Mouse (Mus musculus): ENCODE measurements at regions not wholly inside any gene's neighbourhood (a gene's known extent, or its start where the extent isn't known, plus 50 kb on each side); places are given as distances from the start of the nearest gene placed in this dataset.

DNA sequence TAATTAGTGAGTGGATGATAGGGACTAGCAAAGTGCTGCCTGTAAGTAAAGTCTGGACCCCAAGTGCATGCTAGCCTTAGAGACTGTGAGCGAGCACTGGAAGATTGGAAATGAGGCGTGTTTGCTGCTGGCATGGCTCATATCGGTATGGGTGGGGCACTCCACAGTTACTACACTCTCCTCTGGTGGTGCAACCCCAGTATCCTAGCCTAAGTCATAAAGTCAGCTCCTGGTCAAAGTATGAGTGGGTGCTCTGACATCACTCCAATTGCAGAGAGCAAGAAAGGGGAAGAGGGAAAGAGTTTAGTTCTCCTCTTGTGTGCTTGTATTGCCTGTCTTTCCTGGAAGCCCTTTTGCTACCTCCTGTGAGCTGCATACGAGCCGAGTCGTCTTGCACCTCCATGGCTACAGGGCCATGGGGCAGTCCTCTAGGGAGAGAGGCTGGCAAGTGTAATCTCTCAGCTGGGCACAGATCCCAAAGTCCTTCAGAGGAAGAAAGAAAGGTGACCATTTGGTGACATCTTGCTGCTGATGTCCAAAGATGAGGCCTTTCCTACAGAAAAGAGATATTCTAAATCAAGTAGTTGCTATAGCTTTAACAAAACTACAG, 281.2 kb upstream of the Id2 start:
- no peak for ATAC-seq

DNA sequence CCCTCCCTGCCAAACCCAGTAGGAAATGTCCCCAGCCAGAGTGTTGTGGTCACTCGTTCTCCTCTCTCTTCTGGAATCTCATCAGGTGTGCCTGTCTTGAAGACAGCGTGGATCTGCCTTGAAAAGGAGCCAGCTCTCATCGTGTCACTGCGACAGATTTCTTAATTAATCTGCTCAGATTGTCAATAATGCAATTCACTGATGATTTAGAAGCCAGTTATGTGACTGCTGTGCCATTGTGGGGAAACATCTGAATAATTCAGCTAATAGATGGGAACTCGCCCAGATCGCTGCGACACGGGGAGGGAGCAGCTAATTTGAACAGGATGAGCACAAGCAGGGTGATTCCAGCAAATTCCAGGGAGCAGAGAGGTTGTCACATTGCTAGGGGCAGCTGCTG, 279.5 kb upstream of the Id2 start:
- ATAC-seq, result no peak

DNA sequence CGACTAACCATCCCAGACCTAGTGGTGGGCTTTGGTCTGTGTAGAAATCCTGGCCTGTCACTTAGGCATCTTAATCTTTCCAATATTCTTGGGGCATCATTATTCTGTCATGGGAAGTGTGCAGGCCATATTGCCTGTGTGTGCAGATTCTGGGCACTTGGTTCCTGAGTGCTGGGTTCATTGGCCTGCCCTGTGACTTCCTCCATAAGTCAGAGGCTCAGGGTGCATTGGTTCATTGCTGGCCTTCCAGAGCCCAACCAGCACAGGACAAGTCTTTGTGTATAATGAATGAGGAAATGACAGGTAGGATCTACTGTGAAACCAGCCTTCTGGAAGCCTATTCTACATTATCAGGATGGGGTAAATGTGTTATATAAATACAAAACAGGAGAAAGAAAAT, 270.6 kb upstream of the Id2 start:
- ATAC-seq, result no peak

DNA sequence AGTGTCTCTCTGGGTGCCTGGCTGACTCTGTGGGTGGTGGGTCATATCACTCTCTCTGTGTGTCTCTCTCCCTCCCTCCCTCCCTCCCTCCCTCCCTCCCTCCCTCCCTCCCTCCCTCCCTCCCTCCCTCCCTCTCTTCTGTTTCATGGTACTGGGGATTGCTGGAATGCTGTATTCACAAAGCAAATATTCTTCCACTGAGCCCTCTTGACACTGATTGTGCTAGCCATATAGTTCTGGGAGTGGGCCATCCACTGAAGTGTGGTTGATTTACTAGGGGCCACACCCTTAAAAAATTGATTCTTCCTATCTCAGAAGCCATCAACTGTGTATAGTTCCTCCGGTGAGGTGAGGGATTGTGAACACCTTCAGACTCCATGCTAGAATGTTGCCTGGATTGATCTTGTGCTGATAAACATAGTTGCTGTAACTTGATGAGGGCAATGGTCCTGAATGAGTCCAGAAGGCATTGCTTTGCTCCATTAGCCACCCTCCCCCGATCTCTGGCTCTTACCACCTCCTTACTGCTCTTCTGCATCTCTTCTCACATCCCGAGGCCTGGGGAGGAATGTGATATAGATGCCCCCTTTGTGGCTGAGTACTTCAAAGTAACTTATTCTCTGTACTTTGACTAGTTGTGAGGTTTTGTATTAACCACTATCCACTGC, 268.8 kb upstream of the Id2 start:
- no peak for ATAC-seq

DNA sequence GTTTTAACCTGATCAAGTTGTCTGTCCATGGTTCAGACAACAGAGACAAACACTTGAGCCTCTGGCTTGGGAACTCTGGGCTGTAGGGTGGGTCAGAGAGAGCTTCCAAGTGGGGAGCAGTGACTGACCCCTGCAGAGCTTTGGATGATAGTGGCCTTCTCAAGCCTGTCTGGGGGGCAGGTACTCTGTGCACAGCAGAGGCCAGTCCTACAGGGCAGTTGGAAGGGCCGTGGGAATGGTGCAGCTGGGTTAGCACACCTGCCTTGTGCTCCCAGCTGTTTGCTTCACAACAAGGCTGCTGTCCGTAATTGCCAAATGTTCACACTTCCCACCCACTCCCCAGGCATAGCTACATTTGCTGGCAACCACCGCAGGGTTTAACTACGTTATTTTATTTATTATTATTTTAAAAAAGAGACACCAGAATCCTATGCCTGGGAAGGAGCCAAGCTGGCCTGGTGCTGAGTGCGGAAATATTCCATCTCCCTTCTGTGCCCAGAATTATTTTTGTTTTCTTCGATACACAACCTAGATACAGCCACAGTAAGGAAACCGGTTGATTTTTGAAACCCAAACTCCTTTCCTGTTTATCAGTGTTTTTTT, 268.1 kb upstream of the Id2 start:
- ATAC-seq, result no peak

DNA sequence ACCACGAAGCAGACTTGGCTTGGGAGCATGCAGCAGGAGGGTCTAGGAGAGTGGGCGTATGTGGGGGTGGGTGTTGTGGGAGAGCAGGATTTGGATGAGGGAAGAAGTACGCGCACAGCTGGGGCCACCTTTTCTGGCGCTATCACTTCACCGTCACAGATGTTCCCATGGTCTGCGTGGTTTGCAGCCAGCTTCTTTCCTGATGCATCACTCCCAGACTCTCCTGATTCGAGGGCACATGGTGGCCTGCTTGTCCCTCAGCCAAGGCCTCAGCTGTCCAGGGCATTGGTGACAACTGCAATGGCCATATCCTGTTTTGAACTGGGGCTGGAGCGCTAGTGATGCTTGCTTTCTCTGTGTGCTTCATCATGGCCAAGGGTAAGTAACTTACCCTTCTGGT, 266.9 kb upstream of the Id2 start:
- no peak for ATAC-seq

DNA sequence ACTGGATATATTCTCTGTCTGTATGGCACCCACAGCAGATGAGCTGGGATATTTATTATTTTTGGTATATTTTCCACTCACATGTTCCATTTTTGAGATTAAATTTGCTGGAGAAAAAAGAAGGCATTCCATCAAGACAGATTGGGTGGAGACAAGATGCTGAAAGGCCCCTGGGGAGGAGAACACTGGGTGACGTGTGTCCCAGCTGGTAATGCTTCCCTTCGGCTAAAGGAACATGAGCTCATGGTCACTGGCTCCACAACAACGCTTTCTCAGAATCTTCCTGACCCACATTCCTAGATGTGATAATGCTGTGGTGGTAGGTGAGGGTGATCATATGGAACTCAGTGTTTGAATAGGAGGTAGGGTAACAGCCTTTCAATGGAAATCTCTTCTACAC, 266.4 kb upstream of the Id2 start:
- no peak for ATAC-seq

DNA sequence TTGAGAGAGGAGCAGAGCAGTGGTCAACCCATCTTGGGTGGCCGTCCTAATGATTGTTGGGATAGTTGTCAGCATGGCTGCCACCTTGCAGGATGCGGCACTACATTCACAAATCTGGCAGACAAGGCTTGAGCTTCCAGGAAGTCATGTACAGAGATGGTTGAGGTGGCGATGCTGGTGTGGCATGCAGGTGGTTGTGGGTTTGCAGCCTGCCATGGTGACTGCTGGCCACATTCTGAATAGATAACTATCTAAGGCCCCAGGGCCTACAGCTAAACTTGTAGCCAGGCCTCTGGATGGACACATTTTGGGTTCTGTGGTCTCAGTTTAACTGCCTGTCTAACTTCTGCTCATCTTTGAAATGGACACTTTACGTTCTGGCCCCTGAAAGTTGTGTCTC, 265.8 kb upstream of the Id2 start:
- ATAC-seq, result no peak

DNA sequence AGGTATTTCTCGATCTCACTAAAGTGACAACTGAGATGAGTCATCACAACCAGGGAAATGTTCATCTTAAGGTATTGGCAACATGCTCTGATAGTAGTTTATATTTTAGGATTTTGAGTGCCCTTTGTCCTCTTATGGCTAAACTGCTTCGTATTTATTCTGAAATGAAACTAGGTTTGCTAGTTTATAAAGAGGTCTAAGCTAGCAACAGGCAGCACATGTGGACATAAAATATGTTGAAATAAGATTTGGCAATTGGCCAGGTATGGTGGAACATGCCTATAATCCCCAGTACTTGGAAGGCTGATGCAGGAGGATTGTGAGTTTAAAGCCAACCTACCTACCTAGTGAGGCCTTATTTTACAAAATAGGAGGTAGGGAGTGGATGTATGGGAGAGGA, 263.8 kb upstream of the Id2 start:
- ATAC-seq, result no peak

DNA sequence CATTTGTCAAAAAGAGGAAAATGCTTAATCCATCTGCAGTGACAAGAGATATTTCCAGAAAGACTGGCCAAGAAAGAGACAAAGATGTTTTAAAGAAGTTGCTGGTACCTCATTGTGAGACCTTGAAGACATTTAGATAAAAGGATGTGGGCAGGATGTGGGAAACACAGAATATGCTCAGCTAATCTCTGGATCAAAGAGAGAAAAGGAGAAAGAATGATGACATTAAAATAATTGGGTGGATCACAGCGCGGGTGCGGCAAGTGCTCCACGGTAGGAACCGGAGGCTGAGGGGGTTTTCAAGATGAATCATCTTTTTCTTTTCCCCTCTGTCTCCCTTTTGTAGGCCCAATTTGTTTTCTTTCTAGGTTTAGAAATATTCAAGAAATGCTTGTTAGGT, 263.0 kb upstream of the Id2 start:
- ATAC-seq, result peak; percentile 87

DNA sequence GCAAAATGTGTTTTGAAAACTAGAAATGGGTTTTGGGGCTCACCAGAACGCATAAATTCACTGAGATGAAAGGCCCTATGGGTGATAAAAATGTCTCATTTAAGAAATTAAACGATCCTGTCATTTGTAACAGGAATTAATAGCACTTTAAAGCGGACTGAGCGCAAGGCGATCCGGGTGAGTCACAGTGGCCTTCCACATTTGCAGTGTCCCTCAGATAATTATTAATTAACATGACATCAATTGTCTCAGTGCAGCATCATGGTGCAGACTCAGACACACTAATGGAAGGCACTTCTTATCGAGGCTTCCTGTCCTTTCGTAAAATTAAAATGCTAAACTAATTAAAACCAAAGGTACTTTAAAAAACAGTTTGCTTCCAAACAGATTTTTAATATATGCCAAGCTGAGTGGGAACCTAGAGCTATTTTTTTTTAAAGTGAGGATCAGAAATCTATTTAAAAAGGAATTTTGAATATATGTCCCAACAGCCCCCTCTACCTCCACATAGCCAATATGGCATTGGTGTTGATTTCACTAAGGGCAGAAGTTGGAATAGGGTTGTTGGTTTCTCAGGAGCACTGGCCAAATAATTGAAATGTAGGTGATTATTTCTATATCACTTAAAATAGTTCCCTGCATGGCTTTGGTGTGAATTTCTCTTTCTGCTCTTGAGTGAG, 262.0 kb upstream of the Id2 start:
- ATAC-seq, result no peak

DNA sequence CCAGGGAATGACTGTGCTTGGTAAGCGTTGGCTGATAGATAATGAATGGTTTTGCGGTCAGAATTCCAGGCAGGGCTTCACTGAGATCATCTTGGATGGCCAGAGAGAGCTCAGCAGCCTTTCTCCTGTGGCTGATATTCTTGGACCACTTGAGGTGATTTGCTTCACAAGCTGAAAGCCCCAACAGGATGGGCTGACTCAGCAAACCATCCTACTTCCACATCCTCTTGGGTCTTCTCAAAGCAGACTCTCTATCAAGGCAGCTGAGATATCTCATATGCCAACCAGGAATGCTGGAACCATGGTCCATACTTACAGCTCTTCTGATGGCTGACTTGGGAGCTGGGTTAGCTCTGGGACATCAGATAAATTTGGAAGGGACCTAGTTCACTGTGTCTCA, 259.8 kb upstream of the Id2 start:
- no peak for ATAC-seq

DNA sequence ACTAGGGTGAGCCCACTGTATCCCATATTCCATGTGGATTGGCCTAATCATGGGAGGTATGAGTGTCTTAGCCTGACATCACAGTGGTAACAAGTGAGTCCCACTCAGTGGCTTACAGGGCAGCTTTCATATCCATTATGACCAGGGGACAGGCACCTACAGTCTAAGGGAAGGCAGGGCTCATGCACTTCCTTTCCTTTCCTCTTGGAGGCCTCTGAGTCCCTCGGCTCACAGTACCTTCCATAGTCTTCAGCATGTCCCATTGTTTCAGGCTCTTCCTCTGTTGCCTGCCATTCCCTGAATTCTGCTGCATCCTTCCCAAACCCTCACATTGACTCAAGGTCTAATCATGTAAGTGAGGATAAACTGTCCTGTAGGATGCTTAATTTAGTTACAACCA, 258.3 kb upstream of the Id2 start:
- ATAC-seq, result no peak

DNA sequence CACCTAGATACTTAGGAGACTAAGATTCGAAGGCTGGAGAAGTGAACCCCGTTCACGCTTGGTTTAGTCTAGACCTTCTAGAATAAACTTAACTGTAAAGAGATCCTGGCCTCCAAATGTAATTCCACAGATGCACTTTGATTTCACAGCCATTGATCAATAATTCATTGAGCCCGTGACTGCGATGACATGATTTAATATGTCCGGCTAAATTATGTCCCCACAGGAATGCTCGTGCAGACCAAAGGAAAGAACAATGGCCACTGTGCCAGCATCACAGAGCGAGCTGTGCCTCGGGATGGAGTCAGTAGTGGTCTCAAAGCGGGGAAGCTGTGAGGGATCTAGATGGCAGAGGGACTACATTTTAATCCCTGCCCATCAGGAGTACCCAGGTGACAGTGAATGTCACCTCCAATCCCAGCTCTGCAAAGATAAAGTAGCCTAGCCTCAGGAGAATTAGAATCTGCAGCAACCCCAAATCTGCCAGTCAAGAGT, 256.5 kb upstream of the Id2 start:
- ATAC-seq, result no peak

DNA sequence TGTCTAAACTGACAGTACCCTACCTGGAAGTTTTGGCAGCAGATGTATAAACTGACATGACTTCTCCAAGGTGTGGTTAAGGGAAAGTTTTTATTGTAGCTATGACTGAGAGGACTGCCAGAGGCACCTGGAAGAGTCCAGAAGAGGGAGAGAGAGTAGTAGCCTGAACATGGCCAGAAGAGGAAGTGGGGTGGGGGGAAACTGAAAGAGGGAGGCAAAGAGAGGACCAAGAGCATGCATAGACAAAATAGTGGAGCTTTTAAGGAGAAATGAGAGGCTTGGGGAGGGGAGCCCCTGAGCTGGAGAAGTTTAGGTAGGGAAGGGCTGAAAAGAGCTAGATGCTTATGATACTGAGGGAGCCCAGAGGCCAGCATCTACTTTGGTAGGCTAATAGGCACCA, 255.2 kb upstream of the Id2 start:
- ATAC-seq, result no peak

DNA sequence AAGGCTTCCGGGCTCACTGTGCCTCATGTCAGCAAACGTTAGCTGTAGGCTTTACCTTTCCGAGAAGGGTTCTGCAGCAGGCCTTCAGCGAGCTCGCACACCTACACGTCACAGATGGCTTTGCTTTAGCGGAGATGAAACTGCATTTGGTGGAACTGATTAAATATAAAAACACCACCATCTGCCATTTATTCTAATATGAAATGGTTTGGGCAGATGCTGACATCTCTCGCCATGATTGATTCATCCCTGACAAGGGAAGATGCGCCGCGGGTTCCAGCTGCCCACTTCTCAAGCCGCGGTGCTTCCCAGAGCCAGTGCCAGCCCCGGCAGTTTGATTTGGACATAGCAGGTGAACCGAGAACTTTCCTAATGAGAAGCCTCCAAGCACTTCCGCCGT, 247.4 kb upstream of the Id2 start:
- no peak for ATAC-seq

DNA sequence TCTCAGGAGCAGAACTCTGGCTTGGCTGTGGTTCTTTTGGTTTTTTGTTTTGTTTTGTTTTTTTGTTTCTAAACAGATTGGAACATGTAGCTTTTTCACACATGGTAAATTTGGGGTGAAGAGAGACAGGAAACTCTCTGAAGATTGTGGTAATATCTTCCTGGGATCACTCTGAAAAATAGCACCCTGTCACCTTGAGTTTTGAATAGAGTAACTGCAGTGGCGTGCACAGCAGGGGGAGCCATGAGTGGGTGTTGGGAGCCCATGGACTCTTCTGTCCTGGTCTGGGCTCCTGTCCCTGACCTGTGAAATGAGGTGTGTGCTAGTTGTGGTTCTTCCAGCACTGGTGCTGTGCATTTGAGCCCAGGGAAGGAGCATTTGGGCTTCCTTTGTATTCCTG, 241.8 kb upstream of the Id2 start:
- no peak for ATAC-seq

DNA sequence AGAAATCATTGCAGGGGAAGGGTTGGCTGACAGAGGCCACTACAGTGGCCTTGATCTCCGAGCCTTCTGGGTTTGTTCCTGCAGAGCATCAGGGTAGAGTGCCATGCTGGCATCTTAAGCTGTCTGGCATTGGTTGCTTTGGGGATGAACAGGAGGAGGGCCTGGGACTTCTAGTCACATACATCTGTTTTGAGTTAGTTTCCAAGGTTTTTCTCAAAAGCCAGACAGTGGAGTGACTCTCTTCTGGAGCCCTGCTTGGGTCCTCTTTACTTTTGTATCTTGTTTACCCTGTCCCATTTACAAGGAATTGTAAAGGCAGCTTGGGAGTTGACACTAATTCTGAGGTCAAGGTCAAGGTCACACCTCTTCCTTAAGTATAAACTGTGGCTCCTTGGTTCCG, 239.0 kb upstream of the Id2 start:
- ATAC-seq, result no peak

DNA sequence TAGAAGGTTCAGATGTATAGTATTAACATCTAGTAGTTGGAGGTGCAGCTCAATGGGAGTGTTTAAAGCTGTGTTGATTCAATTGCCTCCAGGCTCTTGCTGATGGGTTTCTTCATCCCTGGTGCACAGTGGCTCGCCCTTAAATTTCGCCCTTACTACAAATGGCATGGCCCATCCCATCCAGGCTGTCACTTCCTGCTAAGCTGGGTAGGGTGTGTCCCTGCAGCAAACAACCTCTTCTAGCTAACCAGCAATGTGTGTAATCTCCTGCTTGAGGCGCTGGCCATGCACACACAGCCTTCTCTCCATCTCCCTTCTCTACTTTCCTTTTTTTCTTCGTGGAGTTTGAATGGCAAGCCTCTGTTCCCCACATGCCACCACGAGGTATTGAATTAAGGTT, 238.1 kb upstream of the Id2 start:
- ATAC-seq, result peak; percentile 46

DNA sequence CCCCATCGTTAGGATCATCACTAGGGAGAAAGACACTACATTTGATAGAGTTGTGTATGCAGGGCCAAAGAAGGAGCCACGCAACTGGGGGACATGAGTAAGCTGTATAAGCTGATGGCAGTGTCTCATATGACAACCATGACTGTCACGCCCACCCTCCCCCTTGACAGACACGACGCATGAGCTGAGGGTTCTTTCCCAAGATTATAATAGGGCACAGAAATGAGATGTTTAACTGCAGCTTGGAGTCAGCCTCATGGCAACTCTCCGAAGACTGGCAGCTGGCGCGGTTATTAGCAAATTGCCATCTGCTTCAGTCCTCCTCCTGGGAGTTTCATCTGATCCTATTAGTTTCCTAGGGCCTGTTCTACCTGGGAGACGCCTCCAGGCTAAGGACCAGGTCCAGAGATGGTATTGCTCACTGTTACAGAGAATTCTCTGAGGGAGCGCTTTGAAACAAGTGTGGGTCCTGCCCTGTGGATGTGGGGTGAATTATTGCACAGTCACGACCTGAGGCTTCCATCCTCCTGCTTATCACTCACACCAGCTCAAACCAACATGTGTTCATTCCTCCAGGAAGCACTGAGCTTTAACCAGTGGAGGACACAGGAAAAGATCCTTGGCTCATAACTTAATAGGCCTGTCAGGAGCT, 235.6 kb upstream of the Id2 start:
- no peak for ATAC-seq

DNA sequence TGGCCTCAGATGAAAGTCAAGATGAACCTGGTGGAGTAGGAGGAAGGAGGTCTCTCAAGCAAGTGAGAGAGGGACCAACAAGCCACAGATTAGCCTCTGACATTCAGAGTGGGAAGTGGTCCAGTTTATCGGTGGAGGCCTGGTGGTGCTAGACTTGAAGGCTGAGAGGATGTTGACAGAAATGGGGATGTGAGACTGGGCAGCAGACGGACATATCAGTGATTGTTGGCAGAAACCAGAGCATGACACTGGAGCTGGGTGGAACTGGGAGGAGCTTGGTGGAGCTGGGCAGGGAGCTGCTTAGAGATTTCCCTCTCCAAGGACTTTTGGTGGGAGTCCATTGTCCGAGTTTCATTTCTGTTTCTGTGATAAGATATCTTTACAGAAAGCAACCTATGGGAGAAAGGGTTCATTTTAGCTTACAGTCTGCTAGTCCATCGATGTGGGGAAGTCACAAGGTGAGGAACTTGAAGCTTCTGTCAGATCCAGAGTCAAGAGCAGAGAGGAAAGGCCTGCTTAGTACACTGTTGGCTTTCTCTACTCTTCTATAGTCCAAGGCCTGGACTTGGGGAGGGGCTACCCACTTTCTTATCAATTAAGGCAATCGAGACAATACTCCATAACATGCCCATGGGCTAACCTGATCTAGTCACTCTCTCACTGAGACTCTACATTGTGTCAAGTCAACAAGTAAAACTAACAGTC, 233.2 kb upstream of the Id2 start:
- no peak for ATAC-seq

DNA sequence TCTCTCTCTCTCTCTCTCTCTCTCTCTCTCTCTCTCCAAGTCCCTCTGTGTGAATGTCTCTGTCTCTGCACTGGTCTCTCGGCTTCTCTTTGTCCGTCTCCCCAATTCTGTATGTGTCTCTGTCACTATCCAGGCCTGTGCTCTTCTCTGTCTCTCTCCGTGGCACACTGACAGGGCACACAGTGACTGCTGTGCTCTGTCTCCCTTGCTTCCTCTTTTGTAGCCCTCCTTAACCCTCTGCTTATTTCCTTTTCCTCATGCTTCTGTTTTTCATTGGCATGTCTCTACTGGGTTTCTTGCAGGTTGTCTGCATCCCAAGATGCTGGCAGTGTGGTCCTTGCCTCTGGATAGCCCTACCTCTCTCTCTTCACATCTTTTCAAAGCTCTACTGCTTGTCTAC, 229.0 kb upstream of the Id2 start:
- no peak for ATAC-seq

DNA sequence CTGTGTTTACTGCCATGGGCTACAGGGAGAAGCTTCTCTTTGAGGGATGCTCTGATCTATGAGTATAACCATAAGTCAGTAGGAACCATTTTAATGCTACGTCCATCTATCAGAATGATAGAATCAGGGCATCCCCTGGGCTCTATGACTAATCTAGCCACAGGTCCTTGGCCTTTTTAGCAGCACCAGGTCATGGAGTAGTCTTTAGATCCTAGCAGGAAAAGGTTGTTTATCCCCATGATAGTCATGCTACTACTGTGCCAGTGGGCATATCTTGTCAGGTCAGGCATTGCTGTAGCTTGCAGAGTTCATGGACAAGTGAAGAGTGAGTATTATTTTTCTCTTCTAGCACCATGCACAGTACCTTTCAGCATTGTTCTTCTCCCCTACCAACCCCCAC, 226.2 kb upstream of the Id2 start:
- no peak for ATAC-seq
